Mouse (Mus musculus): ENCODE results near the gene Fndc8.

- TF ChIP-seq POLR2A (IDR thresholded peaks at IDR 0.05; ENCODE audit: borderline replicate concordance, extremely low read depth, insufficient read depth, insufficient read length, poor library complexity, severe bottlenecking) = no peak
- no peak for TF ChIP-seq CTCF (IDR thresholded peaks at IDR 0.05; ENCODE audit: borderline replicate concordance, extremely low read depth, insufficient read depth, insufficient read length)
Observed at GRCm38 (mm10) chr11:82867956-82868355, 24.0 kb upstream of the Fndc8 start.
